ENCODE assay signal across 17 mouse cellular contexts in the genomic region with DNA sequence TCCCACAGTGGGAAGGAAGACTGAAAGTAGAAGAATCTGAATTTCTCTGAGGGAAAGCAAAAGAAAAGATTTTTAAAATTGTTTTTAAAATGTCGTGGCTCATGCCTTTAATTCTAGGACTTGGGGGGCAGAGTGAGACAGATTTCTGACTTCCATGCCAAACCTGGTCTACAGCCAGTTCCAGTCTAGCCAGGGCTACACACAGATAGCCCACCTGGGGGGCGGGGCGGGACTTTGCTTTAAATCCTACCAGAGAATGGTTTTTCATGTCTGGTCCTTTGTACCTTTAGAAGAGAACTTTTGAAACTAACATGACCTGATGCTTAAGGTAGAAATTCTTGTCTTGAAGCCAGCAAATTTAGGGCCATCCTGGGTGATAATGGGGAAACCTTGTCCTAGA. TPM values are rescaled to one million over a fixed set of nuclear protein-coding genes. Genes with fewer than 3 reads are reported as not detected.
DNase-seq lines count a peak whose midpoint lies in the region; TF ChIP-seq lines count a peak whose summit lies in the region.
"Had no signal": no experiment of that assay in that cellular context is flagged by ENCODE, and none has a peak within 500 bp of the region (broad histone marks: within the 10 kb centered on the region; RNA-seq: fewer than 3 reads in every experiment).

No protein-coding gene starts in this region.

- DNase-seq in cerebellum, adult 18-20 months: peak; percentile 29 to 36
- no peak for DNase-seq in cerebellum, adult 11 months
- peak; percentile 33 to 58 for DNase-seq in cerebellum, postnatal 10 days
- DNase-seq in cerebellum, adult 8-10 months: no peak
- DNase-seq in layer of hippocampus, adult 2 months (ENCODE audit: low spot score in 2 of 2): no peak
- DNase-seq in layer of hippocampus, adult 9-10 months (ENCODE audit: low spot score): no peak
- DNase-seq: adrenal gland, adult 8-10 months; adrenal gland, postnatal 14 days; adrenal gland, postnatal 36 days; B cell, adult 2 months; cerebellum, adult 11-12 months; cerebellum, adult 9-10 months; forebrain, postnatal 0 days had no signal

- H3K27ac ChIP-seq in layer of hippocampus, adult 2 months: peak overlapping the region; percentile 47; the same call in 1 of the 2 replicates
- H3K27ac ChIP-seq: embryonic facial prominence, embryonic 10.5 days; embryonic facial prominence, embryonic 12.5 days; forebrain, embryonic 13.5 days; forebrain, embryonic 15.5 days had no signal

- no peak for TF ChIP-seq CTCF in layer of hippocampus, adult 2 months (conservative IDR thresholded peaks at IDR 0.05)

- no peak overlapping the region for H3K4me3 ChIP-seq in layer of hippocampus, adult 2 months
- H3K4me3 ChIP-seq: embryonic facial prominence, embryonic 10.5 days; embryonic facial prominence, embryonic 12.5 days; forebrain, embryonic 13.5 days; forebrain, embryonic 15.5 days had no signal

RNA-seq across cellular contexts. Expression of a gene that starts 20.9 kb away (rescaled TPM):
- 100 to 1,000 TPM; 222 to 228 TPM for total RNA-seq in layer of hippocampus, adult 2 months (2021)

RNA-seq across cellular contexts. Expression of a gene that starts 25.8 kb away (rescaled TPM):
- 10 to 100 TPM; 17.5 to 17.7 TPM for total RNA-seq in layer of hippocampus, adult 2 months (2021)

RNA-seq across cellular contexts. Expression of a gene that starts 27.1 kb away (rescaled TPM):
- total RNA-seq in layer of hippocampus, adult 2 months (2021): 1 to 10 TPM; 2.4 to 3.8 TPM
- total RNA-seq: adrenal gland, postnatal 14 days had no signal

RNA-seq across cellular contexts. Expression of a gene that starts 29.7 kb away (rescaled TPM):
- 1 to 10 TPM; 2.0 to 2.6 TPM for total RNA-seq in layer of hippocampus, adult 2 months (2021)

RNA-seq across cellular contexts. Expression of a gene that starts 30.9 kb away (rescaled TPM):
- 1 to 10 TPM; 5.8 to 6.4 TPM for total RNA-seq in layer of hippocampus, adult 2 months (2021)

Comparison
In these comparisons a context has a peak if more than half of its experiments do, and no peak if none do; other contexts are left out.
1. DNase-seq: peak in cerebellum, adult 18-20 months (2 of 2) and cerebellum, postnatal 10 days (2 of 2); none in cerebellum, adult 11 months (single experiment), cerebellum, adult 8-10 months (single experiment), layer of hippocampus, adult 2 months (0 of 2) and layer of hippocampus, adult 9-10 months (single experiment).